Mouse (Mus musculus) kidney, adult 2 months (tissue): ENCODE measurements around the gene Olfr1493-ps1. TPM values are rescaled to one million over a fixed set of nuclear protein-coding genes. Genes with fewer than 3 reads are reported as not detected.

Source experiments
- DNase-seq: peaks from one replicate; pipeline ENCODE4 v3.0.0; 2021
- H3K27ac ChIP-seq: fragments of 200-500 bp; 2 replicates; pipeline ENCODE4 v1.5.1; 2012; ENCODE audit warnings: low read depth, low read length, control low read depth, inconsistent platforms; ENCODE audit not compliant: insufficient read depth
- H3K27me3 ChIP-seq: fragments of 200-500 bp; replicated peaks from 2 replicates; pipeline ENCODE4 v1.6.1; 2012; ENCODE audit warnings: mild to moderate bottlenecking, moderate library complexity, low read length, inconsistent platforms; ENCODE audit not compliant: control insufficient read depth, insufficient read depth
- H3K36me3 ChIP-seq: fragments of 200-500 bp; 2 replicates; pipeline ENCODE4 v1.6.1; 2012; ENCODE audit warnings: mild to moderate bottlenecking, moderate library complexity, low read length, inconsistent platforms; ENCODE audit not compliant: control insufficient read depth, insufficient read depth
- H3K4me1 ChIP-seq: fragments of 200-500 bp; 2 replicates; pipeline ENCODE4 v1.6.1; 2011; ENCODE audit warnings: low read length; ENCODE audit not compliant: control insufficient read depth, insufficient read depth
- H3K4me3 ChIP-seq: fragments of 200-500 bp; 2 replicates; pipeline ENCODE4 v1.5.1; 2011; ENCODE audit warnings: mild to moderate bottlenecking, low read depth, low read length, control low read depth; ENCODE audit not compliant: insufficient read depth
- CTCF ChIP-seq: fragments of 200-500 bp; conservative IDR thresholded peaks from 2 replicates; pipeline ENCODE4 v1.5.1; 2011; ENCODE audit warnings: low read depth, mild to moderate bottlenecking, control low read depth, low read length, moderate library complexity, mixed read lengths; ENCODE audit not compliant: insufficient read depth, insufficient read length
- POLR2A ChIP-seq: fragments of 200-500 bp; IDR thresholded peaks from one replicate; pipeline ENCODE4 v1.6.1; 2011; ENCODE audit warnings: low read depth, low read length, control low read depth
- WGBS: fragments of 180-500 bp; shearing (Covaris S2); methylation state at CpG from one replicate; pipeline ENCODE4 v1.1.7; 2018; 5-methylcytosine and 5-hydroxymethylcytosine counted together
- polyA plus RNA-seq: library from polyadenylated mRNA; depleted of rRNA; stranded (reverse); fragments of >200 nt; gene quantifications from 2 replicates; pipeline ENCODE4 v1.2.3, GENCODE M21; 2012; rRNA removed

The Olfr1493-ps1 gene
- not detected in 2 replicates for polyA plus RNA-seq

DNA sequence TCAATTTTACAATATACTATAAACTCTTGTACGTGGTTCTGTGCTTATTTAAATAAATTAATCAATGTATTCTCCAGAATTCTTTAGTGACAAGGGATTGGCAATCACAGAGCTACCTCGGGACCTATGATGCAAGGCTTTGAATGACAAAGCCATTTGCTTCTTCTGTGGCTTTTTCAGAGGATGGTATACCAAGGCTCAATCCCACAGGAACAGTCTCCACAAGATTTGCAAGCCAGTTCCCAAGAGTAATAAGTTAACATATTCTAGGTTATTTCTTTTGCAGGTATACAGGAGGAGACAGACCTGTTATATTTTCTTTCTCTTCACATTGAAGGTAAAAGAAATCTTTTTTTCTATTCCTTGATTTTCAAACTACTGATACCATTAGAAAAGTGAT, at the start of gene Olfr1493-ps1:
Gene Olfr1493-ps1 (plus strand): TSS at position 301 of the 400 bp plus-strand sequence.
- DNase-seq: no peak
- no peaks in the 10 kb centered on the region for H3K4me1 ChIP-seq
- WGBS: 45% methylated on average over 2 of the region's 2 CpGs
- H3K36me3 ChIP-seq: no peaks in the 10 kb centered on the region
- no peak within 1 kb of the TSS for H3K27ac ChIP-seq
- no peak within 1 kb of the TSS for H3K4me3 ChIP-seq
- no peak for TF ChIP-seq POLR2A
- no peak for TF ChIP-seq CTCF
- no peaks in the 10 kb centered on the region for H3K27me3 ChIP-seq

DNA sequence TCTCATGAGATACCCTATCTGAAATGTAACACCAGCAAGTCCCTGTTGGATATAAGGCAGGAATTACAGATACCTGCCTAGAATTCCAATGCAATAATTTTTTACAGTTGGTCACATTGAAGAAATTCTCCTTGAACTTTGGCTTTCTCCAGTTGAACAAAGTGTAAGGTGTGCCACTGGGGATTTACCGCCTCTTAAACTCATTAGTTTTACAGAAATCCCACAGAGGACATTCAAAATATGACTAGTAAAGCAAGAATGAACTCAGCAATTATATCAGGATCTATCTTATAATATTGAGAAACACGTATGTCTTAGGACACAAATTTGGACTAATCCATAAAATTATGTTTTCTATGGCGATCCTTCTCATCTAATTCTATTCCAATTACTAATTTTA, 26.1 kb upstream of the Olfr1493-ps1 start, which contains the start of gene Olfr1491:
Gene Olfr1491 (plus strand): TSS at position 301 of the 400 bp plus-strand sequence.
- Histone ChIP-seq H3K4me1 (no peaks in the 10 kb centered on the region), H3K4me3 (no peak within 1 kb of the TSS), H3K27me3 (no peaks in the 10 kb centered on the region), H3K36me3 (no peaks in the 10 kb centered on the region), H3K27ac (no peak within 1 kb of the TSS)
- TF ChIP-seq CTCF: no peak
- no peak for TF ChIP-seq POLR2A
- no peak for DNase-seq
- 68% methylated on average over 3 of the region's 3 CpGs for WGBS

DNA sequence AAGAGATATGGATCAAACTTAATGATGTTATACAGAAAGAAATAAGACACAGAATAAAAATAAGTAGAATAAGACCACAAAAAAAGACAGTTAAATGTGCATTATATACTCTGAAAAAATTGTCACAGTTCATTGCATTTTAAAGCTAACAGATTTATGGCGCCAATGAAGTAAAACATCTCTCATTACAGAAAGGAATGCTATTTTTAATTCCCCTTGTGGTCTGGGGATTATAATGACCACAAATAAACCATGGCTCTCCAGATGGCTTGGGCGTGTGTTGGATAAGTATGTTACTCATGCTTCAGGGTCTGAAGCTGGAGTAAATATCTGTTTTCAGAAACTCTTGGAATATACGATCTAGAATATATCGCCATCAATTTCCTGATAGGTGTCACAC, 16.4 kb downstream of the Olfr1493-ps1 start, which contains the start of gene Olfr1494:
Gene Olfr1494 (plus strand): TSS at position 301 of the 400 bp plus-strand sequence.
- Histone ChIP-seq H3K27me3 (no peaks in the 10 kb centered on the region), H3K27ac (no peak within 1 kb of the TSS), H3K4me3 (no peak within 1 kb of the TSS), H3K4me1 (no peaks in the 10 kb centered on the region), H3K36me3 (no peaks in the 10 kb centered on the region)
- WGBS: 70% methylated on average over 4 of the region's 4 CpGs
- TF ChIP-seq CTCF (no peak), POLR2A (no peak)
- no peak for DNase-seq

DNA sequence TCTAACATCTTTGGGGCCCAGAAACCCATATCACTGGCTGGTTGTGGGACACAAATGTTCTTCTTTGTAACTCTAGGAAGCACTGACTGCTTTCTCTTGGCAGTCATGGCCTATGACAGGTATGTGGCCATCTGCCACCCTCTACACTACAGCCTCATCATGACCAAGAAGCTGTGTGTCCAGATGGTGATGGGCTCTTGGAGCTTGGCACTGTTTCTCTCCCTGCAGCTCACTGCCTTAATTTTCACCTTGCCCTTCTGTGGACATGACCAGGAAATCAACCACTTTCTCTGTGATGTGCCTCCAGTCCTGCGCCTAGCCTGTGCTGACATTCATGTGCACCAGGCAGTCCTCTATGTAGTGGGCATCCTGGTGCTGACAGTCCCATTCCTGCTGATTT, 26.3 kb downstream of the Olfr1493-ps1 start:
- 88% methylated on average over 1 of the region's 1 CpGs for WGBS
- no peak overlapping the region for H3K4me3 ChIP-seq
- H3K27ac ChIP-seq: no peak overlapping the region
- no peaks in the 10 kb centered on the region for H3K4me1 ChIP-seq
- TF ChIP-seq POLR2A: no peak
- TF ChIP-seq CTCF: no peak
- H3K36me3 ChIP-seq: no peaks in the 10 kb centered on the region
- no peaks in the 10 kb centered on the region for H3K27me3 ChIP-seq
- DNase-seq: no peak

GRCm38 (mm10) chr19:13764306-13764705, 41.2 kb downstream of the Olfr1493-ps1 start, which contains the start of gene Olfr1495:
TSS of gene Olfr1495 (plus strand) at chr19:13764606.
- WGBS: 74% methylated on average over 3 of the region's 3 CpGs
- no peak for TF ChIP-seq CTCF
- TF ChIP-seq POLR2A: no peak
- no peaks in the 10 kb centered on the region for H3K4me1 ChIP-seq

DNA sequence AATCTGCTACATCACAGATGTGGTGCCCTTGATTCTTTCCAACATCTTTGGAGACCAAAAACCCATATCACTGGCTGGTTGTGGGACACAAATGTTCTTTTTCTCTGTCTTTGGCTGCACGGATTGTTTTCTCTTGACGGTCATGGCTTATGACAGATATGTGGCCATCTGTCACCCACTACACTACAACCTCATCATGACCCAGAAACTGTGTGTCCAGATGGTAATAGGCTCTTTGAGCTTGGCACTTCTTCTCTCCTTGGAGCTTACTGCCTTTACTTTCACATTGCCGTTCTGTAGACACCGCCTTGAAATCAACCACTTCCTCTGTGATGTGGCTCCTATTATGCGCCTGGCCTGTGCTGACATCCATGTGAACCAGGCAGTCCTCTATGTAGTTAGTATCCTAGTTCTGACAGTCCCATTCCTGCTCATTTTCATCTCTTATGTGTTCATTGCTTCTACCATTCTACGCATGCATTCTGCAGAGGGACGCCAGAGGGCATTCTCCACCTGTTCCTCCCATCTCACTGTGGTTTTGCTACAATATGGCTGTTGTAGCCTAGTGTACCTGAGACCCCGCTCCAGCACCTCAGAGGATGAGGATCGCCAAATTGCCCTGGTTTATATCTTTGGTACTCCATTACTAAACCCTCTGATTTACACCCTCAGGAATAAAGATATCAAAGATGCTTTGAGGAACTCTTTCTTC, 45.6 kb downstream of the Olfr1493-ps1 start:
- Histone ChIP-seq H3K4me1 (no peaks in the 10 kb centered on the region), H3K36me3 (no peaks in the 10 kb centered on the region), H3K4me3 (no peak overlapping the region), H3K27ac (no peak overlapping the region), H3K27me3 (no peaks in the 10 kb centered on the region)
- no peak for DNase-seq
- TF ChIP-seq CTCF (no peak), POLR2A (no peak)
- WGBS: 89% methylated on average over 9 of the region's 9 CpGs

More at GRCm38 (mm10) chr19:13764306-13764705, 41.2 kb downstream of the Olfr1493-ps1 start, which contains the start of gene Olfr1495:
- no peaks in the 10 kb centered on the region for H3K36me3 ChIP-seq
- DNase-seq: no peak
- no peak within 1 kb of the TSS for H3K4me3 ChIP-seq
- no peaks in the 10 kb centered on the region for H3K27me3 ChIP-seq
- no peak within 1 kb of the TSS for H3K27ac ChIP-seq

- Histone ChIP-seq H3K36me3 (no peaks in the 10 kb centered on the region), H3K27ac (no peak within 1 kb of the TSS), H3K4me3 (no peak within 1 kb of the TSS), H3K4me1 (no peaks in the 10 kb centered on the region), H3K27me3 (no peaks in the 10 kb centered on the region)
- 89% methylated on average over 1 of the region's 1 CpGs for WGBS
- no peak for DNase-seq
- no peak for TF ChIP-seq POLR2A
- TF ChIP-seq CTCF: no peak
Observed at GRCm38 (mm10) chr19:13777578-13777977, 54.5 kb downstream of the Olfr1493-ps1 start, which contains the start of gene Olfr1496. TSS of gene Olfr1496 (plus strand) at chr19:13777878.

Other genes with a start within 250 kb of the Olfr1493-ps1 start
- not detected in 2 replicates for gene Olfr1475, start 243.1 kb upstream of the Olfr1493-ps1 start, polyA plus RNA-seq
- not detected in 2 replicates for gene Olfr1477, start 222.7 kb upstream of the Olfr1493-ps1 start, polyA plus RNA-seq
- not detected in 2 replicates for gene Olfr1480, start 195.4 kb upstream of the Olfr1493-ps1 start, polyA plus RNA-seq
- not detected in 2 replicates for gene Olfr1484, start 139.8 kb upstream of the Olfr1493-ps1 start, polyA plus RNA-seq
- gene Olfr1487, start 105.9 kb upstream of the Olfr1493-ps1 start, polyA plus RNA-seq: not detected in 2 replicates
- gene Olfr1489, start 91.7 kb upstream of the Olfr1493-ps1 start, polyA plus RNA-seq: not detected in 2 replicates
- gene Olfr1490, start 72.2 kb upstream of the Olfr1493-ps1 start, polyA plus RNA-seq: not detected in 2 replicates
- gene Olfr1491, start 26.0 kb upstream of the Olfr1493-ps1 start, polyA plus RNA-seq: not detected in 2 replicates
- not detected in 2 replicates for gene Olfr1494, start 16.4 kb downstream of the Olfr1493-ps1 start, polyA plus RNA-seq
- not detected in 2 replicates for gene Olfr1495, start 41.3 kb downstream of the Olfr1493-ps1 start, polyA plus RNA-seq
- not detected in 2 replicates for gene Olfr1496, start 54.6 kb downstream of the Olfr1493-ps1 start, polyA plus RNA-seq
- not detected in 2 replicates for gene Olfr1497, start 74.9 kb downstream of the Olfr1493-ps1 start, polyA plus RNA-seq
- gene Olfr1499, start 96.2 kb downstream of the Olfr1493-ps1 start, polyA plus RNA-seq: not detected in 2 replicates
- gene Olfr1500, start 107.2 kb downstream of the Olfr1493-ps1 start, polyA plus RNA-seq: not detected in 2 replicates
- gene Olfr1501, start 127.4 kb downstream of the Olfr1493-ps1 start, polyA plus RNA-seq: not detected in 2 replicates
- gene Olfr1502, start 138.5 kb downstream of the Olfr1493-ps1 start, polyA plus RNA-seq: not detected in 2 replicates
- gene Olfr1504, start 174.7 kb downstream of the Olfr1493-ps1 start, polyA plus RNA-seq: not detected in 2 replicates
- gene Olfr1505, start 190.3 kb downstream of the Olfr1493-ps1 start, polyA plus RNA-seq: not detected in 2 replicates